Mouse (Mus musculus): Measurements from ENCODE around the gene 1700028P14Rik. TPM values are rescaled to one million over a fixed set of nuclear protein-coding genes. Genes with fewer than 3 reads are reported as not detected.

Gene 1700028P14Rik
- 2.4 TPM in 1 of 2 replicates, not detected in the other for polyA plus RNA-seq (2012; rRNA removed; ENCODE audit: low replicate concordance)

GRCm38 (mm10) chr19:23652644-23653043, at the start of gene 1700028P14Rik:
1700028P14Rik (minus strand) TSS chr19:23652812.

GRCm38 (mm10) chr19:23687296-23688021, 34.8 kb upstream of the 1700028P14Rik start, which contains the start of gene Ptar1:
Ptar1 (plus strand) TSS chr19:23687429.

Other genes with a start within 250 kb of the 1700028P14Rik start
- 3.3 and 55.1 TPM in 2 replicates for gene Mamdc2, start 204.4 kb downstream of the 1700028P14Rik start, polyA plus RNA-seq (2012; rRNA removed; ENCODE audit: low replicate concordance)
- 3.5 and 7.4 TPM in 2 replicates for gene Ptar1, start 34.6 kb upstream of the 1700028P14Rik start, polyA plus RNA-seq (2012; rRNA removed; ENCODE audit: low replicate concordance)
- 6.3 and 13.9 TPM in 2 replicates for gene Apba1, start 106.1 kb upstream of the 1700028P14Rik start, polyA plus RNA-seq (2012; rRNA removed; ENCODE audit: low replicate concordance)